Mouse (Mus musculus): ENCODE measurements at regions not wholly inside any gene's neighbourhood (a gene's known extent, or its start where the extent isn't known, plus 50 kb on each side); places are given as distances from the start of the nearest gene placed in this dataset.

DNA sequence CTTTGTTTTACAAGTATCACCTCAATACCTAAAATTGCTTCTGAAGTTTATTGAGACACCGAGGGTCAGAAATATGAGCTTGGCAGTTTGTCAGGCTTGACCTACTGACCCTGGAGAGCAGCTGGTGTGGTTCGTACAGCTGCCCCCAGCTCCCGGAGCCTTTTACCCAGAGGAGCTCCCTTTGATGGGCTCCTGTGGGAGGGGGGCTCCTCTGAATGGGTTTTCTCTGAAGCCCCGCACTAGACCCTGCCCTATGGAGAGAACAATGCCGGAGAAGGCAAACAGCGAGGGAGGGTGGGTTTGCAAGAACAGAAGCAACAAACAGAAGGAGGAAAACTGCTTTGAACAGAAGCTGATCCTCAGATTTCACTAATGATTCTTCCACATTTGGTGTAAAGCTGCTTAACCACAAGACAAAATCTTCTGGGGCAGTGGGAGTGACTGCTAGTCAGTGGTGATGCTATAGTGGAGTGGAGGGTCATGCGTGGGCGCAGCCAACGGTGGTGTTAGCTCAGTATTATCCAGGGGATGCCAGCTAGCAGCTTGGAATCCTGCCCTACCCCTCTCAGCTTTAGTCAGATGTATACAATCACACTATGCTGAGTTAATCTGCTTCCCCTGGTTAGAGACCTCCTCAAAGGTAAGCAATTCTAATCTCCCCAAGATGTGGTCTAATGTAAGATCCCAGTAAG is 95.3 kb upstream of the Cxcr4 start:
- DNase-seq (ENCODE audit: low spot score) = no peak
- intact Hi-C loops (cut with DNase I) = no loop called here

DNA sequence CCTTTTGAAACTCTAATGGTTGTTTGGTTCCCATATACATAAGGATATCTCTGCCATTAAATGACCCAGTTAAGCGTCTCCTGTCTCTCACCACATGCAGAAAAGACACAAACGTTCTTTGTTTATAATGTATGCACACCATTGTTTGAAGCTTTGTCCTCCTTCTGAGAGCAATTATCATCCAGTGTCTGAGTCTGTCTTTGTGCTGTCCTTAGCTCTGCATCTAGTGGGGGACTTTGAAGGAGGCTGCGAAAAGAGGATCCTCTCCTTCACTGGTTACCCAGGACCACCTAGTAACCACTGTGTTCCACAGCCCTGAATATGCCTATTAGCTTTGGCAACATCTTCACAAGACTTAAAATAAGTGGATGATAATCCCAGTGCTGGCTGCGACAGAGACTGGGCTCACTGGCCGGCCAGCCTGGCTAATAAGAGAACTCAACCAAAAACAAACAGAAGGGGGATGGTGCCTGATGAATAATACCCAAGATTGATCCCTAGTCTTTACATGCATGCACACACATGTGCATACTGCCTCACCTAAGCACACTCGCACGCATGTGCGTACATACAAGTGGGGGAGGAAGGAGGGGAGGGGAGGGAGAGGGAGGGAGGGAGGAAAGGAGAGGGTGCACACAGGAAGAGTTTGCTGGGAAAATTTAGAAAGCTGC is 93.5 kb upstream of the Cxcr4 start:
- intact Hi-C loops (cut with DNase I) = no loop called here
- no peak for DNase-seq (ENCODE audit: low spot score)

DNA sequence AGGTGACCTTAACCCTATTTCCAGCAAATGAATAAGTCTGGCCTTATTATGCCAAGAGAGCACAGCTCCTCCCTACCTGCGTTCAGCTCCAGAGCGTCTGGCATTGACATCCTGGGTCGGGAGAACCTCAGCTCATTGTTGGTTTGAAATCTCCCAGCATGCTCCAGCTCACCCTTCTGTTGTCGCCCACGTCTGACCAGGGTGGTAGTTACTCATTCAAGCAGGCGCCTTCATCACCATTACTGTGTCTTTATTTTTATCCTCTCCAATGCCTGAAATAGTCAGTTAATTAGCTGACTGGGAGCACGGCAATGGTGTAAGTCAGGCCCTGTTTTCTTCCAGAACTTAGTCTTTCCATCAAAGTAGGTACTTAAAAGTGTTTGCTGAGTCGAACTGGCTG is 90.8 kb upstream of the Cxcr4 start:
- intact Hi-C loops (cut with DNase I) = no loop called here

DNA sequence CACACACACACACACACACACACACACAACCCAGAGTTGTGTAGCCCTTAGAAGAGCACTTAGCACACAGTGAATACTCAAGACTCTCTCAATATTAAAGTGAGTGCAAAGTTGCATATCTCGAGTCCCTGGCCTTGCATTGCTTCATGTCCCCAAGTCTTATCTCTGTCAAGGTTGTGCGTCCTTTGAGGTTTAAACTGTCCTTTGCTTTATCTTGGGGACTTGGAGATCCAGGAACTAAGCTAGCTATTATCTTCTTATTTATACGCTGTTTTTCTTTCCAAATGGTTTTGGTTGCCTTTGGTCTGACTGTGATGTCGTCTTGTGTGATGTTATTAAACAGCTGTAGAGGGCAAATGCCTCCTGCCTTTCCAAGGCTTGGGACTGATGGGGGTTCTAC is 89.2 kb upstream of the Cxcr4 start:
- intact Hi-C loops (cut with DNase I) = no loop called here
- DNase-seq (ENCODE audit: low spot score) = no peak

More for the DNA sequence above, 90.8 kb upstream of the Cxcr4 start:
- no peak for DNase-seq (ENCODE audit: low spot score)

DNA sequence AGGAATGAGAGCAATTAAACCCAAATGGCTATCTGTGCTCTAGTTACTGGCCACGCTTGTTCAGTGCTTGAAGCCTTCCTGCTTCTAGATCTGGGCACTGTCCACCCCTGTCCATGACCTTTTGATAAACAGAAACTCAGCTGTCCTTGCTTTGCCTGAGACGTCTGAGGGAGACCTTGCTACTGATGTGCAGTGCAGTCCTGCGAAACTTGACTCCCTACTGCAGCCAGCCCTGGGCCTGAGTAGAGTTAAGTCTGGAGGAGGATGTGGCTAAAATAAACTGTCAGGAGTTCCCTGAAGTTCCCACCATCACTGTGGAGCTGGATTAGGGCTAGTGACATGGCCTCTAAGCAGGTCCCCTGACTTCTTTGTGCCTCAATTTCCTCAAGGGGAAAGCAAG is 88.4 kb upstream of the Cxcr4 start:
- intact Hi-C loops (cut with DNase I) = no loop called here
- no peak for DNase-seq (ENCODE audit: low spot score)

DNA sequence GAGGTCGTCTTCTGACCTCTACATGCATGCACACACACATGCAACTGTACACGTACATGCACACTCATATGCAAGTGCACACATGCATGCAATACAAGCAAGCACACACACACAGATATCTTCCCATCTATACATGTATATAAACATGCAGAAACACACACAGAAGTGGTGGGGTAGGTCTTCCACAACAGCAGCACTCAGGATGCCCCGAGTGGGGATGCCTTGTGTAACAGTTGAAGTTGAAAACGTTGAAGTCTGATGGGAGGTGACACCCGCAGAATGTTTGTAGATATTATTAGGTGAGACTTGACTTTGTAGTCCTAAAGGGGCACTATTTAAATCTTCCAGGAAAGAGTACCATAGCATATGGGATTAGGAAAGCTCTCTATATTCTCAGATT is 87.9 kb upstream of the Cxcr4 start:
- intact Hi-C loops (cut with DNase I) = no loop called here
- no peak for DNase-seq (ENCODE audit: low spot score)

DNA sequence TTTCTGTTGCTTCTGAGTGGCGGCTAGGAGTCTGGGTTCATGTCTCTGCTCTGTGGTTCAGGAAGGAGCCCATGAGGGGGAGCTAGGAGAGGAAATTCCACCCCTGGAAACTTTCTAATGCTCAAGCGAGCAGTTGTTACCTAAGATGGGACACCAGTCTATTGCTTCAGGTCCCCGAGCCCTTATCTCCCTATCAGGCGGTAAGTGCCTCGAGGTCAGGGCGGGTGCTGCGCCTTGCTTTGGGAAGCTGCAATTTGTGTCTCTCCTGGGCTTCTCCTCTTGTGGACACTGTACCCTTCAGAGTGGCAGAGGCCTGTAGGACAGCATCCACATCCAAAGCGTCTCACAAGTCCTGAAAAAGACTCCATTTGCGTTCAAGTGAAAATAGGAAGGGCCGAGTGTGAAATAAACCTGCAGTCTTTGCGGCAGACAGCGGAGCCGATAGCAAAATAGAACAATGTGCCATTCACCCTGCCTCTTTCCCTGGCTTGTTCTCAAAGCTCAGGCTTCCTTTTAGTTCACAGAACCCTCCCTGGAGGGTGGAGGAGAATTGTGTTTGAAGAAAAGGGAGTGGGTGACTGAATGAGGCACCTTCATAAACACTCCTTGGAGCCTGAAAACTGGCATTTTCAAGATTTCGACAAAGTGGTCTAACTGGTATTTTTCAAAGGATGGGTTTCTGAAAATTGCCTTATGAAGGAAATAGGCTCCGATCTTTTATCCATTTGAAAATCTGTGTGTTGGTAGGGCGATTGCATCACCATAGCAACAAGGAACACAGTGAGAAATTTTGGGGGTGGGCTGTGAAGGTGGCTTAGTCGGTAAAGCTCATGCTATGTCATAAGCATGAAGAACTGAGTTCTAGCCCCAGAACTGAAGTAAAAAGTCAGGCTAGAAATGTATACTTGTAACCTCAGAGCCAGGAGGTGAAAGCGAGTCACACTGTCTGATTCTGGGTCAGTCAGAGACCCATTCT is 87.2 kb upstream of the Cxcr4 start:
- intact Hi-C loops (cut with DNase I) = no loop called here
- no peak for DNase-seq (ENCODE audit: low spot score)

DNA sequence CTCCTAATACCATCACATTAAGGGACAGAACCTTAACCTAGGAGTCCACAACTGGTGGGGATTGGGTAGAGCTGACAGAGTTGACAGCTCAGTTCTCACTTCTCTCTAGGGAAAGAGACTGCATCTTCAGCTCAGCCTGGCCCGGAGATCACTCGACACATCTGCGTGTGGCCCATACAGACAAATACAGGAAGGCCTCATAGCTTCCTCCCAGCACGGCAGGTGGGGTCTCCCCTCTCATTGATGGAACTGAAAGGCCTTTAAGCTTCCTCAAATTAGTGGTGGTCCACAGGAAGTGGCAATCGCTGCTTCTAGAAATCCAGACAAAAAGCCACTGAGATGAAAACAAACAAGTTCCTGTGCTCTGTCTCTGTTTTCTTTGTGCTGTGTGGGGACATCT is 83.4 kb upstream of the Cxcr4 start:
- intact Hi-C loops (cut with DNase I) = no loop called here
- no peak for DNase-seq (ENCODE audit: low spot score)

DNA sequence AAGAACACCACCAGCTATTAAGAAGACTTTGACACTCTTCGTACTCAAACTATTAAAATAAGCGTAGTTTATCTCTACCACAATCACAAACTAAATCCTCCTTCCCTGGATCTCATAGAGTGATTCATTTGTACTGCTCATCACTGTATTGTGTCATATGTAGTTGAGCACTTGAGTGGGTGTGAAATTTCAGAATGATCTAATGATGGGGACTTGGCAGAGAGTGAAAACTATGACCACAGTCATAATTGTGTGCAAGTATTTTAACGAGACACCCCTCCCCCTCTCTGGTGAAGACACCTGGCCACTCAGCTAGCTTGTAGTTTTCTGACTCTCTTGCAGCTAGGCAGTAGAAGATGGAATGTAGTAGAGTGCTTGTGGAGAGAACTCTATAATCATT is 80.2 kb upstream of the Cxcr4 start:
- intact Hi-C loops (cut with DNase I) = no loop called here
- DNase-seq (ENCODE audit: low spot score) = no peak

DNA sequence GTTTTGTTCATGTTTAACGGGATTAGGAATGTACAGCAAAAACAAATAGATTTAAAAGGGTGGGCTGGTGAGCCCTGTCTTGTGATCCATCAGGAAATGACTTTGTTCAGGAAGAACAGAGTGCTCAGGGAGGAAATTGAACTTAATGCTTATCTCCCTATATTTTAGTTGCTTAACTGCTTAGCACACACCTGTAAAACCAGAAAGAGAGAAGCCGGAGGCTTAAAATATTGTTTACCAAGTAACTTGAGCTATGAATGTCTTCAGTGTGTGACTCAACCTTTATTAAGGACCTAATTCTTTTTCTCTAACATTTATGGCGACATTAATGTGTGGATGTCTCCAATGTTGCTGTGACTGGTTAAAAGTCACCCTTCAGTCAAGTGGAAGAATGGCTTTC is 79.4 kb upstream of the Cxcr4 start:
- intact Hi-C loops (cut with DNase I) = no loop called here
- no peak for DNase-seq (ENCODE audit: low spot score)

DNA sequence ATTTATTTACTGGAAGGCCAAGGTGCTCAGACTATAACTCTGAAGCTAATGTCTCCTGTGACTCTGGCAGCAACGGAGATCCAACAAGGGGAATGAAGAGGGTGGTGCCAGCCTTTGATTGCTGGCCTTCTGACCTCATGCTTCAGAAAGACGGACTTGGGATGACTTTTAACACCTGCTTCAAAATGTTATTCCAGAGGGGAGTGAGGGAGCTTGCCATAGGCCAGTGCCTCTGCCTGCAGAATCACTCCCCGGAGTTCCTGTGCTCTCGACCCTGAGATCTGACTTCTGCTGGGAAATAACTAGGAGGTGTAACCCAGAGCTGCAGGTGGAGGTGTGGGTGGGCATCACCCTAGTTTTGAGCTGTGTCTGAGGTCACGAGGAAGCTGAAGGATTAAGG is 78.9 kb upstream of the Cxcr4 start:
- intact Hi-C loops (cut with DNase I) = no loop called here
- DNase-seq (ENCODE audit: low spot score) = no peak

DNA sequence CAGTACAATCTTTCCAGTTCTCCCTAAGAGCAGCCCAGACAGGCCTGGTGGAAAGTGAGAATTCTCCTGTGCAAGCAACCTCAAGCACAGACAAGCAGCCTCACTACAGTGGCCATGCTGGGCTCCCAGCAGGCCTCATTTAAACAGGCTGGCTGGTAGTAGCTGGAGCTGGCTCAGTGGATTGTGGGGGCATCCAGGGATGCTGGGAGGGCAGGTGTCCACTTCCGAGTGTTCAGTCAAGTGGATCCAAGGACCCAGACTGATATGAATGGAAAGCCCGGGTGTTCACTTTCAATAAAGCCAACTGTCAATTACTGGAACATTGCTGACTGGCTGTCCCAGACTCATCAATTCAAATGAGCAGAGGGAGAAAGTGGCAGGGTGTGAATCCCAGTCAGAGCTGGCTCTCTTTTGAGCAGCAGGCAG is 77.2 kb upstream of the Cxcr4 start:
- DNase-seq (ENCODE audit: low spot score) = no peak
- intact Hi-C loops (cut with DNase I) = no loop called here

DNA sequence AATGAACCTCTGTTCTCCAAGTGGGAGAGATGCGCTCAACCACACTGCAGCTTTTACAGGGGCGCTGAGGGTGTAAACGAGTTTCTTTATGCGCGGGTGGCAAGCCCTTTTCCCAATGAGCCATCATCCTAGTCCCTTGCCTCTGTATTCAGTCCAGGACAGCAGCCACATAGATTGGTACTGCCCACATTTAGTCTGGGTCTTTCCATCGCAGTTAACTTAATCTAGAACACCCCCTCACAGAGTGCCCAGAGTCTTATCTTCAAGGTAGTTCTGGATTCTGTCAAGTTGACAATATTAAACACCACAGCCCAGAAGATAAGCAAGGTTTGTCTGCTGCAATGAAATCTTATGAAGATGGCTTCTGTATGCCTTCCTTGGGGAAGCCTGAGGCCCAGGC is 76.6 kb upstream of the Cxcr4 start:
- intact Hi-C loops (cut with DNase I) = no loop called here
- no peak for DNase-seq (ENCODE audit: low spot score)

DNA sequence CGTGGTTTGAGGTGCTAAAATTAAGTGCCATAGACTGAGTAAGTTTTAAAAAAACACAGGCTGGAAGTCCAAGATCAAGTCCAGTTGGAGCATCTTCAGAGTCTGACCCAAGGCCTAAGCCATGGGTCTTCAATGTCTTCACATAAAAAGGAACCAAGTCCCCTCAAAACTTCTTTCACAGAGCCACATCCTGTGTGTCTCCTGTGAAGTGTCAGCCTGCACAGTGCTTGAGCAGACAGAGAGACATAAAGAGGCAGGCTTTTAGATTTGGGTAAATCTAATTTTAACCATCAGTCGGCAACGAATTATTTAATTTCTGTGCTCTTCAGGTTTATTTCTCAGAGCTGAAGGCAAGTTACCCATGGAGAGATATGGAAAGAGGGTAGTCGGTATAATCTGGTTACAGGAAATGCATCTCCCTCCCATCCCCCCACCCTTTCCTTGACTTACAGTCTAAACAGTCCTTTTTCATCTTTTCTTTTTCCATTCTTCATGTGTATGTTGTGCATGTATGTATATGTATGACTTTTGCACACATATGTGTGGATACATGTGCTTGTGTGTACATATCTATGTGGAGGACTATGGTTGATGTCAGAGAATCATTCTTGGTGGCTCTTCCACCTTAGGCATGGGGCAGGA is 75.1 kb upstream of the Cxcr4 start:
- DNase-seq (ENCODE audit: low spot score) = no peak
- intact Hi-C loops (cut with DNase I) = no loop called here

DNA sequence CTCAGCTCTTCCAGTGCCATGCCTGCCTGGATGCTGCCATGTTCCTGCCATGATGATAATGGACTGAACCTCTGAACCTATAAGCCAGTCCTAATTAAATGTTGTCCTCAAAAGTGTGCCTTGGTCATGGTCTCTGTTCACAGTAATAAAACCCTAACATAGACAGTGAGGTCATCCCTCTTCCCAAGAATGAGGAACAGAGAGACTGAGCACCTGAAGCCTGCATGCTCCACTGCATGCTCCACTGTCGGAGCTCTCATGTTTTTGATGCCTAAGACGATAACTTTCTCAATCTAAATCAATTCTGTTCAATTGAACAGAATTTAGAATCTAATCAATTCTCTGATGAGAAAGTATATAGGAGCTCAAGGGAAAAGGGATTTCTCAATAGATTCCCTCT is 71.1 kb upstream of the Cxcr4 start:
- intact Hi-C loops (cut with DNase I) = no loop called here
- DNase-seq (ENCODE audit: low spot score) = no peak

DNA sequence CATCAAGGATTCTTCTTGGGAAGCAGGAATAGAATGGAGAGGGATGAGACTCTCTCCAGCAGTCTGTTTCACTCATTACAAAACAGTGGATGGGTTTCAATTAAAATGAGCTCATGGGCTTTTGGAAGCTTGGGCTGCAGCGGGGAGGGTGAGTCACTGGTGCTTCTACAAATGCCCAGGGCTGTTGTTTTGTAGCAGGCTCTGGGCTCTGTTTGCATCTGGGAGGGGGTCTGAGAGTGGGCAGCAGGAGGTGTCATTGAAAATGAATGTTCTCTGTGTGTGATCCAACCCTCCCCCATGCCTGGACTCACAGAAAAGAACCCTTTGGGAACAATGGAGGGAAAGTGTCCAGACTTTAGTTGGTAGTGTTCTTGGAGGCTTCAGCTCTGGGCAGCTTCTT is 67.8 kb upstream of the Cxcr4 start:
- intact Hi-C loops (cut with DNase I) = no loop called here
- DNase-seq (ENCODE audit: low spot score) = no peak

DNA sequence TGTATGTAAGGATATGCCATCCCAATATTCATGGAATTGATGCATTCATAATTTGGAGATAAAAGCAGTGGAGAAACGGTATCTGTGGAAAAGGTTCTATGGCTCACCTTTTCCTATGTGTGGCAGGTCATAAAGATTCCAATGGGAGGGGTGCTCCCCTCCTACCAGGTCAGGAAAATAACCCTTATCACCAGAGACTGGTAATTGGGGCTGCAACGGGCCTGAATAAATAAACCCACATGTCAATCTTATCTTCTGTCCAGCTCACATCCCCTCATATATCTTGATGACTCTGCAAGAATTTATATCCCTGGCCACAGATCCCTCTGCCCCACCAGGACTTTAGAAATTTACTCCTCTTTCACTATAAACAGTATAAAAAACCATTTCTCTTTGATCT is 66.7 kb upstream of the Cxcr4 start:
- DNase-seq (ENCODE audit: low spot score) = no peak
- intact Hi-C loops (cut with DNase I) = no loop called here

DNA sequence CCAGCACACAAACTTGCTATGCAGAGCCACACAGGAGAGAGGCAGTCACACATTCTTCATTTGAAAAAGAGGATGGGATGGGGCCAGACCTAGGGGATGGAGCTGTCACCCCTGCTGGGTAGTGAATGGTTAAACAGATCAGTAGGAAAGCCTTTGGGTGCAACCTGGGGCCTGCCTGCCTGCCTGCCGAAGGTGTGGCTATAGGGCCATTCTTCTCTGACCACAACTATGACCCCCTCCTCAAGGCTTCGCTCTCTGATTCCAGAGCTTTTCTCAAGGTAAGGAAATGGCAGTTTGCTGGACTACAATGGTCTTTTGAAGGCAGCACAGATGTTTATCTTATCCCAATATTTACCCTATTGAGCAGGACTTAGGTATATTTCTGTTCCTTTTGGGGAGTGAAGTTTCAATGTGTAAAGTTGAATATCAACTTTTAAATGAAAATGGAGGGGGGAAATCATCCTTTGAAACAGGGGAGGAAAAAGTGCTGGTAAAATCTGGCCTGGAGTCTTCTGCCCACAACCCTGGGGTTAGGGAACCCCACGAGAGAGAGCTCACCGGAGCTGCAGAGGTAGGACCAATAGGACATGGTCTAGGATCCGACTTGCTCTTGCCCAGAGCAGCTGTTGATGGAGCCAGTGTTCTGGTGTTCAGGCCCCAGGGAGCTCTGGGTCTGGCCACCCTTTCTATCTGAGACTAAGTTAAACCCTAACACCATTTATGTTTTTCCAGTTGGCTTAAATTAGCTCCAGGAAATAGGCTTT is 62.2 kb upstream of the Cxcr4 start:
- no peak for DNase-seq (ENCODE audit: low spot score)
- intact Hi-C loops (cut with DNase I) = no loop called here

DNA sequence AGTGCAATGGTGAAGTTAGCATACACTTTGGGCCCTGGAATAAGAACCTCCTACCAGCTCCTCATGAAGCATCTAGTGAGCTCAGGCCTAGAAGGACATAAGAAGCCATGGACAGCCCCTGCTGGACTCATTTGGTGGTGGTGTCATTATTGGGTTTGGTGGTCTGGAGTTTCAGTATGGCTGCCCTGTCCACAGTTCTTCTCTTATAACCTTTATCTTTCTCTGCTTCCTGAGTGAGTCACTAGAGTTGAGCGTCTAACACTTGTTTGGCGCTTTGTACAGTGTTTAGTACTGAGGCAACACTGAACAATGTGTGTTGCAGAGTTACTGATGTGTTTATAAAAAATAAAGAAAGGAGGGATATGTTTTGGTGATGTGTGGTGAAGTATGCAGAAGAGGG is 58.5 kb upstream of the Cxcr4 start:
- DNase-seq (ENCODE audit: low spot score) = no peak
- intact Hi-C loops (cut with DNase I) = no loop called here
